Mouse (Mus musculus): ENCODE results near the gene Skint4. TPM values are rescaled to one million over a fixed set of nuclear protein-coding genes. Genes with fewer than 3 reads are reported as not detected.

Skint4 gene
- not detected in 2 replicates for polyA plus RNA-seq (2015; fragmentation: Nextera tagmentation; extraction: Ambion mirVana)

DNA sequence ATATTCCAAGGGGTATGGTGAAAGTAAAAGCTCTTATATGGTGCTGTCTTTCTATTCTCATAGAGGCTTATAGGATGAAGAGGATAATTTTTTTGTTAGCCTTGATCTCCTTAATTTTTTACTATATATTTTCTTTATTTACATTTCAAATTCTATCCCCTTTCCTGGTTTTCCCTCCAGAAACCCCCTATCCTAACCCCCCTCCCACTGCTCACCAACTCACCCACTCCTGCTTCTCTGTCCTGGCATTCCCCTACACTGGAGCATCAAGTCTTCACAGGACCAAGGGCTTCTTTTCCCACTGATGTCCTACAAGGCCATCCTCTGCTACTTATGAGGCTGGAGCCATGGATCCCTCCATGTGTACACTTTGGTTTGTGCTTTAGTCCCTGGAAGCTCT lies at the start of gene Skint4:
TSS of gene Skint4 (plus strand) at position 301 of the 400 bp plus-strand sequence.
- ATAC-seq (ENCODE audit: insufficient read depth, low FRiP score): no peak
- Histone ChIP-seq H3K9ac (ENCODE audit: low read length) (no peak within 1 kb of the TSS), H3K4me2 (ENCODE audit: low read depth, low read length) (no peak within 1 kb of the TSS), H3K9me3 (replicated peaks; ENCODE audit: control insufficient read depth, low read length) (no peaks in the 10 kb centered on the region), H3K4me1 (ENCODE audit: control insufficient read depth, insufficient read depth, low read length) (no peaks in the 10 kb centered on the region), H3K27ac (ENCODE audit: low read length) (no peak within 1 kb of the TSS), H3K36me3 (ENCODE audit: control insufficient read depth, insufficient read depth, low read length) (no peaks in the 10 kb centered on the region), H3K4me3 (replicated peaks; ENCODE audit: low read length) (no peak within 1 kb of the TSS), H3K27me3 (ENCODE audit: control insufficient read depth, insufficient read depth, low read length) (no peaks in the 10 kb centered on the region)

Other genes with a start within 250 kb of the Skint4 start
- 9.2 and 9.6 TPM in 2 replicates for gene Slc5a9, start 169.1 kb upstream of the Skint4 start, polyA plus RNA-seq (2015; fragmentation: Nextera tagmentation; extraction: Ambion mirVana)
- 0.74 and 1.8 TPM in 2 replicates for gene Skint8, start 152.6 kb upstream of the Skint4 start, polyA plus RNA-seq (2015; fragmentation: Nextera tagmentation; extraction: Ambion mirVana)
- not detected in 2 replicates for gene Skint7, start 99.1 kb upstream of the Skint4 start, polyA plus RNA-seq (2015; fragmentation: Nextera tagmentation; extraction: Ambion mirVana)
- not detected in 2 replicates for gene Skint1, start 65.7 kb upstream of the Skint4 start, polyA plus RNA-seq (2015; fragmentation: Nextera tagmentation; extraction: Ambion mirVana)
- 0.06 and 0.07 TPM in 2 replicates for gene Skint3, start 160.2 kb downstream of the Skint4 start, polyA plus RNA-seq (2015; fragmentation: Nextera tagmentation; extraction: Ambion mirVana)

Data from stomach, embryonic 16.5 days (tissue).